Mouse (Mus musculus): ENCODE results near the gene Psmc4.

The Psmc4 gene

DNA sequence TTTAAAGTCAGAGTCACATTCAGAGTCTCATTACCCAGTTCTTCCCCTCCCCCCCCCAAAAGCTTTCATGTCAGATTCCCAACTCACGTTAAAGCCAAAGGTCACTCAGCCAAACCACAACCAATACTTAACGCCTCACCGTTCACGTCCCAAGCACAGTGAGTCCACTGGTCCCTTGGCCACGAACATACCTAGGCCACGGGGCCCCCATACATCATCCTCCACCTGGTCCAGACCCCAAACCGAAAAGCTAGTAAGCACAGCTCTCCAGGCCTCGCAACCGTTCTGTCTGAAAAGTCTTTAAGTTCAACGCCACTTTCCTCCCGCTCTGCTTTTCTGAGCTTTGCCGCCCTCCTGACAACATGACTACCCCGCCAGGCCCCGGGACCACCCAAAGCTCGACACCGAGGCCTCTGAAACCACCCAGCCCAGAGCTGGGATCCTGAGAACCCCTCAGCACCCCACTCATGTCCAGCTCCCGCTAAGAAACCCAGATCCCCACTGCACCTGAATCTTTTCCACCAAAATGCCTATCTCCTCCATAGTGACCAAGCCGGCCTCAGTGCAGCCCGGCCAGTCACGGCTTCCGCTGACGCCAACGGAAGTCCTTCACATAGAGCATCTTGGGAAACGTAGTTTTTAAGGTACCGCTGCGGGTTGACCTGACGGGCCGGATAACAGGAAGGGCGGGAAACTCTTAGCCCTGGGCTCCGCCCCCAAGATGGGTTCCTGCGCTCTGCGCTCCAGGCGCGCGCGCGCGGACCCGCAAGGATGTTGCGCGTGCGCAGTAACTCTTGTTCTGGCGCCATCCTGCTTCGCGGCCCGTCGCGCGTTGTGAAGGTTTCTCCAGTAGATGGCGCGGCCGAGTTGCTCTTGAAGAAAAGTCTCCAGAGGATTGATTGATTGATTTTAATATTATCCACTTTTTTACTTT lies at the start of gene Psmc4:
Psmc4 (minus strand) TSS at position 626 of the 934 bp plus-strand sequence.
- in situ Hi-C loops (cut with MboI; ENCODE audit: unreplicated experiment in 2 of 2), result loop anchor here (10.0 kb wide), 3 partner anchors 115 to 245 kb away; partner anchors contain the start of genes Fbl (in 1 of the 2) and Selenov (in 1 of the 2)

DNA sequence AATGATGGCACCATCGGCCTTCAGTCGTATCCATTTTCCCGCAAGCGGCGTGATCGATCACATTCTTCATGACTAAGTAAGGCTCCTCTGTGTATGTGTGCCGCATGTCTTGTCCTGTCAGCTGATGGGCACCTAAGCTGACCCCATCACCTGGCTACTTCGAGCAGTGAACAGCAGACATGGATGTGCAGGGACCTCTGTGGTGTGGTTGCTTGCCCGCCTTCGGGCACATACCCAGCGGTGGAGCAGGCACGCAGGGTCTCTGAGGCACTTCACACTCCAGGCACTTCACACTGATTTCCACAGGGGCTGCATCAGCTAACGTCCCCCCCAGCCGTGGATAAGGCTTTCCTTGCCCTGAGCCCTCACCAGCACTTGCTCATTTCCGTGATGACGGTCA lies 49.2 kb upstream of the Psmc4 start:
- in situ Hi-C loops (cut with MboI; ENCODE audit: unreplicated experiment in 2 of 2), result no loop called here

DNA sequence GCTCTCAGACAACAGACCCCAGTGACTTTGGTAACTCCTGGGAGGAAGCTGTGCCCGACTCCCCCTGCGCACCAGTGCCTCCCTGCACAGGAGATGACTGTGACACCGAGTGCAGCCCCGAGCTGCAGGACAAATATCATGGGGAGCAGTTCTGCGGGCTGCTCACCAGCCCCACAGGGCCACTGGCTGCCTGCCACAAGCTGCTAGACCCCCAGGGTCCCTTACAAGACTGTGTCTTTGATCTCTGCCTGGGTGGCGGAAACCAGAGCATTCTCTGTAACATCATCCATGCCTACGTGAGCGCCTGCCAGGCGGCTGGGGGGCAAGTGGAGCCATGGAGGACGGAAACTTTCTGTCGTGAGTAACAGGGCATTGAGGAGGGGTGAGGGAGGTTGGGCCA lies 43.6 kb upstream of the Psmc4 start:
- in situ Hi-C loops (cut with MboI; ENCODE audit: unreplicated experiment in 2 of 2), result no loop called here

DNA sequence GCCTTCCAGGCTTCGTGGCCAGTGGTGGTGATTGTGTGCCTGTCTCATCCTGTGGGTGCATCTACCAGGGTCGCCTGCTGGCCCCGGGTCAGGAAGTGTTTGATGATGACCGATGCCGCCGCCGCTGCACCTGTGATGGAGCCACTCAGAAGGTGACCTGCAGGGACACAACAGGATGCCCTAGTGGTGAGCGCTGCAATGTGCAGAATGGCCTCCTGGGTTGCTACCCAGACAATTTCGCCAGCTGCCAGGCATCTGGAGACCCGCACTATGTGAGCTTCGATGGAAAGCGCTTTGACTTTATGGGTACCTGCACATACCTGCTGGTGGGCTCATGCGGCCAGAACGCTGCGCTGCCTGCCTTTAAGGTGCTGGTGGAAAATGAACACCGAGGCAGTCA lies 36.3 kb upstream of the Psmc4 start:
- in situ Hi-C loops (cut with MboI; ENCODE audit: unreplicated experiment in 2 of 2), result no loop called here

DNA sequence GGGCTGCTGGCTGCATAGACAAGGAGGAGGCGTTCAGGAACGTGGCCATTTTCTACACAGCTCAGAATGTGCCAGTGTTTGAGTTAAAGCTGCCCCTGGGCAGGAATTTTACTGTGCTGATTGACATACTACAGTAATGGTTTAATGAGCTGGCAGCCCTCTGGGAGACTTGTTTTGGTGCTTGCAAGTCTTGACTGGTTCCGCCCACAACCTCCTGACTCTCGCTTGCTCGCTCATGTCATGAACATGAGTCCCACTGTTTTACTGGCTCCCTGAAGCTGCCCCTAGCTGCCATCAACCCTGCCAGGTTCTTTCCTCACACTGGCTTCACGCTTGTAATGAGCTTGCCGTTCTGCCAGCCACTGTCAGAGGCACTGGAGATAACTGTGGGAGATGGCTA lies 34.3 kb upstream of the Psmc4 start:
- in situ Hi-C loops (cut with MboI; ENCODE audit: unreplicated experiment in 2 of 2), result no loop called here

DNA sequence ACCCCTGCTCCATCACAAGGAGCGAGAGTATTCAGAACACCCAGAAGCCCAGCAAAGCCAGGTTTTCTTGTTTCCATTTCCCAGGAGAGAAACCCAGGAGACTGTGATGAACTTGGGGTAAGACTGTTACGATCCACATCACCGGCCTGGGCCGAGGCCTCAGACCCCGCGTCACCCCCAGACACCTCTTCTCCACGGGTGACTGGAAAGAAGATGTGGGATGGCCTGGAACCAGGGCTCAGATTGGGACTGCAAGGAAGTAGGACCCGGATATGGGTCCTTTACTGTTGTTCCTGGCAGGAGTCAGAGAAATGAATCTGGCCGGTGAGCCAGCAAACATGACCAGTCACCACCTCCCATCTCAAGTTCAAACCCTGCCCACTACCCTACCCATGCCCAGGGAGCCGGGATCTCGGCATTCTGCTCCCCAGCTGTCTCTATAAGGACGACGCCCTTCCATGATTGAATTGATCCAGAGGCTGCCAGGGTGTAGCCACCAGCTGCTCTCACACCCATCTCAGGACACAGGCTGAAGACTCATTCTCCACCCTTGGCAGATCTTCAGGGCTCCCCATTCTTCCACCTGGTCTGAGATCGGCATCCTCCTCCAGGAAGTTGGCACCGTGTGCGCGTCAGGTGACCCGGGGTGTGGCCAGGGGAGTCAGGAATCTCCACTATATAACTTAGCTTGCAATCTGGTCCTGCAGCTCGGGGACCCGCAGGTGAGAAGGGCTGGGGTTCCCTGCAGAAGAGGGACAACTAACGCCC lies 20.8 kb upstream of the Psmc4 start, which contains the start of gene Fcgbp:
Fcgbp (plus strand) TSS at position 706 of the 768 bp plus-strand sequence.
- in situ Hi-C loops (cut with MboI; ENCODE audit: unreplicated experiment in 2 of 2), result no loop called here

DNA sequence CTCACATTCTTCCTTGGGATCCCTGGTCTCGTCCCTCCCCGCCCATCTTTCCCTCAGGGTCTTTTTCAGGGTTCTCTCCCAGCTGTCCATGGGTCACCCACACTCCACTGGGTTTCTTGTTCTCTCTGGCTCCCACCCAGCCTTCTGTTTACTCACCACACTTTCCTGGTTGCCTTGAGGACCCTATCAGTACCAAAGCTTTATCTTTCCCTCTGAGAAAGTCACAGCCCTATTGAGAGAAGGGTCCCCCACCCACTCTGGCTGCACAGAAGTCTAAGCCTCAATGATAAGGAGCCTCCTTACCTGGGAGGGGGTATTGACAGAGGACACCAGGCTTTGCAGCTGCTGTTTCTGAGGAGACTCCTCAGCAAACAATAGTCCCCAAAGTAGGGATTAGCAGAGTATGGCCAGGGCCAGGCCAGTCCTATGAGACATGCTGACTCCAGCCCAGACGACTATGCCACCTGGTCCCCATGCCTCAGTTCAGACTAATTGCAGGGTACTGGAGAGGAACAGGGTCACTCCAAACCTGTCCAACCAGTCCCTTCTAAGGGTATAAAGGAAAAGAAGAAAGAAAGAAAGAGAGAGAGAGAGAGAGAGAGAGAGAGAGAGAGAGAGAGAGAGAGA lies 19.8 kb upstream of the Psmc4 start:
- in situ Hi-C loops (cut with MboI; ENCODE audit: unreplicated experiment in 2 of 2), result no loop called here

DNA sequence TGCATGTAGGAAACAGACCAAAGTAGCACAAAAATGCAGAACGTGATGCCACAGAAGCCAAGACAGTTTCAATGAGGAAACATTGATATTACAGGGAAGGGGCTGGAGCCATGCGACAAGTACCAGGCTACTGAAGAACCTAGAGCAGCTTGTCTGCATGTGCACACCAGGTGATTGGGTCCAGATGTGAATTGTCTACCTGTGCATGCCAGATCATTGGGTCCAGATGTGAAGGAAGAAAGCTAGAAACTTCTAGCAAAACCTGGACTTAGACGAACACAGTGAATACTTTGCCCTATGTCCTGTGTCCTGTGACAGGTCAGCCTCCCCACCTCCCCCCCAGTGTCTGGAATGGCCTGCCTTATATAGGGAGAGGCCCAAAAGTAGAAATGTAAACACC lies 18.8 kb upstream of the Psmc4 start:
- in situ Hi-C loops (cut with MboI; ENCODE audit: unreplicated experiment in 2 of 2), result no loop called here

DNA sequence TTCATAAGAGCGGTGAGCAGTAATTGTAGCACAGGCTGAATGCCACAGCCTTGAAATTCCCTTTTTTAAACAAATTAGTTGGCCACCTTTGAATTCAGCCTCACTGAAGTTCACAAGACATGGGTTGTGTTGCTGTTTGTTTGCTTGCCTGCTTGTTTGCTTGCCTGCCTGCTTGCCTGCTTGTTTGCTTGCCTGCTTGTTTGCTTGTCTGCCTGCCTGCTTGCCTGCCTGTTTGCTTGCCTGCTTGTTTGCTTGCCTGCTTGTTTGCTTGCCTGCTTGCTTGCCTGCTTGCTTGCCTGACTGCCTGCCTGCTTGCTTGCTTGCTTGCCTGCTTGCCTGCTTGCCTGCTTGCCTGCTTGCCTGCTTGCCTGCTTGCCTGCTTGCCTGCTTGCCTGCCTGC lies 10.1 kb upstream of the Psmc4 start:
- in situ Hi-C loops (cut with MboI; ENCODE audit: unreplicated experiment in 2 of 2), result loop anchor here (10.0 kb wide), 3 partner anchors 105 to 235 kb away; partner anchors contain the start of genes Fbl (in 1 of the 2) and Selenov (in 1 of the 2)

DNA sequence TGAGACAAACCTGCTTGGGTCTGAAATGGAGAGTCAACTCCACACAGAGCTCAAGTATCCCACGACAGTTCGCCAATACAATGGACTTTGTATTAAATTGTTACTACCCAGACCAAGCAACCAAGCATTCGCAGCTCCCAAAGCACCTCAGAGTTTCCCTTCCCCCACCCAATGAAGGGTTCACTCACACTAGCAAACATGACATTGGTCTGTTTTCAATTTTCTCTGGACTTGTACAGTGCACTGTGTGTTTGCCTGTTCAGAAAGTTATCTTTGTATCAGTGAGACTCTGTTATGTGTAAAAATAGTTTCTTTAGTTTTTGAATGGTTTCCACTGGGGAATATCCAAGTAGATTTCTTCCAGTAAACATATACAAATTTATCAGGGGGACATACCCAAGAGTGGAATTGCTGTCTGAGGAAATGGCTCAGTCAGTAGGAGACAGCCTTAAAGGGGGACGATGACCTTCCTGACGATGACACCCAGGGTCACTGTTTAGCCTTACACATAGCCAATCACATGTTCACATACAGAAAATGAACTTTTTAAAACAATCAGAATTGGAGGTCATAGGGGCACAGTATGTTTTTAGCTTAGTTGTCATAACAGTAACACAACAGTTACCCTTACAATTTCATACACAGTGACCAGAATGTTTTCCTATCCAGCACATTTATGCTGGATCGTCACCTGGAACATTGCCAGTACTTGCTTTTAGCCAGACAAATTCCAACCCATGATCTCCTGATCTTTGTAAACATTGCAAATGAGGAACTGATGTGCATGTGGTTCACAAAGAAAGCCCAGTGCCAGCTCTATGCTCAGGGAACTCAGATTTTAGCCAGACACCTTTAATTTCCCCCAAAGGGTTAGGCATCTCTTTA lies 3.4 kb upstream of the Psmc4 start:
- in situ Hi-C loops (cut with MboI; ENCODE audit: unreplicated experiment in 2 of 2), result loop anchor here (10.0 kb wide), 3 partner anchors 112 to 242 kb away; partner anchors contain the start of genes Fbl (in 1 of the 2) and Selenov (in 1 of the 2)

DNA sequence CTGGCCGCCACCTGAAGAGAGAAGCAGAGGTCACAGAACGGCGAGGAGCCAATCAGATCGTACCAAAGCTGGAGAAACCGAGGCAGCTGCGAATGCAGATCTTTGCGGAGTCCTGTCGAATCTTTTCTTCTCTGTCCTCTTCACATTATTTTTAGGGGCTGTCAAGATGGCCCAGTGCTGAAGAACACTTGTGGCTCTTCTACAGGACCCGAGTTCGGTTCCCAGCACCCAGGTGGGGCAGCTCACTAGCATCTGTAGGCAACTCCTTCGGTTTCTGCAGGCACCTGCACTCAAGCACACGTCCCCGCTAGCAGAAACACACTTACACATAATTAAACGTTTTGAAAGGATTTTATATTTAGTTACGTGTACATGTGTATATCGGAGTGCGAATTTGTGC lies 683 bp upstream of the Psmc4 start:
- in situ Hi-C loops (cut with MboI; ENCODE audit: unreplicated experiment in 2 of 2), result loop anchor here (10.0 kb wide), 3 partner anchors 114 to 244 kb away; partner anchors contain the start of genes Fbl (in 1 of the 2) and Selenov (in 1 of the 2)

DNA sequence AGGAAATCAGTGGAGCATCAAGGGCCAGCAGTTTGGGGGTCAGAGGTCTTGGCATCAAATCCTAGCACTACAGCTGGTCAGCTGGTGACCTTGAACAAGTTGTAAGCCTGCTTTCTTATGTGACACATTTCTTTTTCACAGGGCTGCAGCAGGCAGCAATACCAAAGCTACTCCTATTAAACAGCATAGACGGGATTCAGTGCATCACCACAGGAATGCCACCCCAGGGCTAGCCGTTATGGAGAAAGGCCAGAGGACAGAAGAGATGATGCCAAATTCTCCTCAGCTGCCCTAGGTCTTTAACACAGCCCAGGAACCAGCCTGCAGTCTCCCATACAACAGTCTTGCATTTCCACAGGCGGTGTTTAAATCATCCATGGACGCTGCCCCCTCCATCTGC lies 5.4 kb downstream of the Psmc4 start:
- in situ Hi-C loops (cut with MboI; ENCODE audit: unreplicated experiment in 2 of 2), result no loop called here

DNA sequence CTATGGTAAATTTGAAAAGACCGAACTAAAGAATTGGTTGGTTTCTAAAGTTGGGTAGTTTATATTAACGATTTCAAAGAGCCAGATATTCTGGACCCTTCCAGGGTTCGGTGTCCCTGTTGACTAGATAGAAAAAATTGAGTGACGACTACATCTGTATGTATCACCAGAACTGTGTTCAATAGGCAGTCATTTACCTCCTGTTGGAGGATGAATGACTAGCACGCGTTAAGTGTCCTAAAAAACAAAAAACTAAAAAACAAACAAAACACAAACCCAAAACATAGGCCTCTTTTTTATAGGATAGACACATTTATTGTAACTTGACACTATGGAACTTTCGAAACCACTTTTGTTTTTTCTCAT lies 35.5 kb downstream of the Psmc4 start:
- in situ Hi-C loops (cut with MboI; ENCODE audit: unreplicated experiment in 2 of 2), result no loop called here

DNA sequence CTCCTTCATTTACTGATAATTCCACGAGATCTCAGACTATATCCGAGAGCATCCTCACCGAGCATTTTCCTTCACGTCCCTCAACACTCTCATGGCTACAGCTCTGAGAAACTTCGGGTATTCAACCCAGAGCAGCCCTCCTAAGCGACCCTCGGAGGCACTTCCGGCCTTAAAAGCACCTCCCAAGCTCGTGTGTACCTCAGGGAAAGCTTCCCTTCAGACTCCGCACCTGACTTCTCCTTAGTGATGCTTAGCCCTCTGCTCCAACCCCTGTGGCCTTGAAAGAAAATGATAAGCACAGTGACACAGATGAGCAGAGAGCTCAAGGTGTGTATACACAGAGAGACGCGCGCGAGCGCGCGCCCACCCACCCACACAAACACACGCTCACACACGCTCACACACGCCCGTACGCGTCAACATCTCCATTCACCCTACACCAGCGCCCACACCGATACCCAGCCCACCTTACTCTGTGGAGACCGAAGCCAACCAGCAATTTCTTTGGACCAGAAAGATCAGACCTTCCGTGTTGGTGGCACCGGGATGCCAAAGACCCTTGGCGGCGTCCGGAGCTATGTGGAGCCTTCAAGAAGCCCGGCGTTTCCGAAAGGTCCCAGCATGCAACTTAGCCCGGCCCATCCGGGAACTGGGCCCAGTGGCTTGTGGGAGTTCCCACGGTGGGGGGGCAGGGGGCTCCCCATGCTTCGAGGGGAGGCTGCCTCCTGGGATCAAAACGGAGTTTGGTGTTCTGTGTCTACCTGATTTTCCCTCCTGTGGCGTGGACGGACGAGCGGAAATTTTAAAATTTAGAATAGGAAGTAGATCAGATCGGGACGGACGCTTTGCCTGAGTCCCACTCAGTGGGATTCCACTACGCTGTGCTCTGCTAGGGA lies 36.1 kb downstream of the Psmc4 start, which contains the start of gene Zfp850:
Zfp850 (minus strand) TSS at position 567 of the 896 bp plus-strand sequence.
- in situ Hi-C loops (cut with MboI; ENCODE audit: unreplicated experiment in 2 of 2), result no loop called here

DNA sequence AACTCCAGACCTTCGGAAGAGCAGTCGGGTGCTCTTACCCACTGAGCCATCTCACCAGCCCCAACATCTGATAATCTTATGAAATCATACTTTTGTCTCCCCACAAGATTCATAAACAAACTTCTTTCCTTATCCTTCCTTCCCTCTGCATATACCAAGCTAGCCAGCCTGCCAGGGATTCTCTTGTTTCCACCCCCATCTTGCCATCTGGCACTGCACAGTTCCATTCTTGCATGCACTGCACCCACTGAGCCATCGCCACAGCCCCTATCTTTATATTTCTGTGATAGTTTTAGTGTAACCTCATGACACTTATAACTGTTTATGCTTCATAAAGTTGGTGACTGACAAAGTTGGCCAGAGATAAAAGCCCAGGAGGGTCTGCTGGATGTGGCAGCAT lies 39.6 kb downstream of the Psmc4 start:
- in situ Hi-C loops (cut with MboI; ENCODE audit: unreplicated experiment in 2 of 2), result no loop called here
